Mouse (Mus musculus) leukemia stem cell, adult 10-12 weeks (primary cell): ENCODE results near the gene Gm28102. TPM values are rescaled to one million over a fixed set of nuclear protein-coding genes. Genes with fewer than 3 reads are reported as not detected.

Source experiments
- polyA plus RNA-seq: library from polyadenylated mRNA; stranded (reverse); fragments of >175 nt; gene quantifications from 2 replicates; pipeline ENCODE4 v1.2.3, GENCODE M21; 2012; ENCODE audit warnings: low replicate concordance

Gene Gm28102
- polyA plus RNA-seq: not detected in 2 replicates

DNA sequence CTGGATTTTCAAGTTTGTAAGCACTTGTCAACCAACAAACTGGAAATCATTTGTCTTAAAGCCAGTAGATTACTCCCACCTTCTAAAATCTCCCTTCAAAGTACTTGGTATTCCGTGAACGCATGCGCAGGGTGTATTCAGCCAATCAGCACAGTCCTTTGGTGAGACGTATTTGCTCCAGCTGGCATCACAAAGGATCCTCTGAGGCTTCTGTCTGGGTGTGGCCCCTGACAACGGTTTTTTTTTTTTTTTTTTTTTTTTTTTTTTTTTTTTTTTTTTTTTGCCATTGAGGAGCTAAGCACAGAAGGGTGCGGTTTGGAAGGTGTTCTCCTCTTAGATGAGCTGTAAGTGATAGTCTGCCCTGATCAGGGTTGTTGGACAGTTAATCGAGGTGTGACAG lies at the start of gene Gm28102:
Gene Gm28102, plus strand, starts transcription at position 301 of the 400 bp plus-strand sequence.

